8 mouse cellular contexts compared by ENCODE assay signal in the genomic region with DNA sequence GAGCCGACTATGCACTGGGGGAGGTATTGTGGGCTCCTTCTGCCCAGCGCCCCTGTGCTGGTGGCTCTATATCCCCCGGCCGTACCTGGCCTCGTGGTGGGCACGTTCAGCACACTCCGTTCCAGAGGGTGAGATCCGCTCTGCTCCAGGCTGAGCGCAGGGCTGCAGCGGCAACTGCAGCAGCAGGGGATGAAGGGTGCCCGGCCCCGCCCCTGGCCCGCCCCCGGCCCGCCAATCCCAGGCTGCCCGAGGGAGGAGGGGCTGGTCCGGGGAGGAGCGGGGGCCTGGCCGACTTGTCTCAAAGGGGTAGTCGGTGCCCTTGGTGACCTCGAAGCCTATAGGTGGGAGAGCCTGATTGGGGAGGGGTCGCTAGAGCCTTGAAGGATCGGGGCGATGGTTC. TPM values are rescaled to one million over a fixed set of nuclear protein-coding genes. Genes with fewer than 3 reads are reported as not detected.
DNase-seq lines count a peak whose midpoint lies in the region; ATAC-seq and TF ChIP-seq lines count a peak whose summit lies in the region.

No protein-coding gene starts in this region.

- no peak for TF ChIP-seq CTCF in embryonic fibroblast, embryonic 13.5 days (IDR thresholded peaks at IDR 0.05; ENCODE audit: borderline replicate concordance, insufficient read depth, low read length)

- H3K27ac ChIP-seq in embryonic fibroblast, embryonic 13.5 days (ENCODE audit: insufficient read depth, low read length): no peak overlapping the region
- no peak overlapping the region for H3K27ac ChIP-seq in heart, embryonic 15.5 days
- no peak overlapping the region for H3K27ac ChIP-seq in stomach, embryonic 16.5 days (ENCODE audit: low read length)

- peak overlapping the region; percentile 1; the same call in 1 of the 2 replicates for H3K4me3 ChIP-seq in embryonic fibroblast, embryonic 13.5 days (ENCODE audit: insufficient read depth, low read length)
- peak overlapping the region; percentile 48 for H3K4me3 ChIP-seq in heart, embryonic 15.5 days
- H3K4me3 ChIP-seq in stomach, embryonic 16.5 days (replicated peaks; ENCODE audit: low read length): peak overlapping the region; percentile 51

- H3K4me1 ChIP-seq in embryonic fibroblast, embryonic 13.5 days (ENCODE audit: control insufficient read depth, insufficient read depth, low read length): no peaks in the 10 kb centered on the region
- peaks cover 45% of the 10 kb centered on the region for H3K4me1 ChIP-seq in heart, embryonic 15.5 days (replicated peaks)
- peaks cover 17% of the 10 kb centered on the region for H3K4me1 ChIP-seq in stomach, embryonic 16.5 days (ENCODE audit: control insufficient read depth, insufficient read depth, low read length)

- H3K27me3 ChIP-seq in heart, embryonic 15.5 days: peaks cover 18% of the 10 kb centered on the region
- peaks cover 10% of the 10 kb centered on the region for H3K27me3 ChIP-seq in stomach, embryonic 16.5 days (ENCODE audit: control insufficient read depth, insufficient read depth, low read length)

- no peaks in the 10 kb centered on the region for H3K36me3 ChIP-seq in heart, embryonic 15.5 days
- no peaks in the 10 kb centered on the region for H3K36me3 ChIP-seq in stomach, embryonic 16.5 days (ENCODE audit: control insufficient read depth, insufficient read depth, low read length)

- peak overlapping the region; percentile 47 for H3K9ac ChIP-seq in heart, embryonic 15.5 days
- H3K9ac ChIP-seq in stomach, embryonic 16.5 days (ENCODE audit: low read length): peak overlapping the region; percentile 73

- DNase-seq in layer of hippocampus, postnatal 36 days: peak; percentile 32 to 40
- no peak for DNase-seq in layer of hippocampus, adult 9-11 months
- DNase-seq in kidney, postnatal 10 days: peak; percentile 85
- peak; percentile 75 for DNase-seq in mesoderm, embryonic 11.5 days (ENCODE audit: low read depth, low spot score)
- DNase-seq in spleen, adult 18-20 months: no peak

- WGBS in heart, embryonic 15.5 days: under 1% methylated on average over 24 of the region's 24 CpGs
- under 1% methylated on average over 24 of the region's 24 CpGs for WGBS in stomach, embryonic 16.5 days

- peak; percentile 88 for ATAC-seq in heart, embryonic 15.5 days (replicated peaks; ENCODE audit: insufficient number of reproducible peaks, insufficient read depth, low FRiP score, low read depth)
- ATAC-seq in stomach, embryonic 16.5 days (ENCODE audit: insufficient read depth, low FRiP score): peak; percentile 85

- H3K9me3 ChIP-seq in heart, embryonic 15.5 days (replicated peaks): no peaks in the 10 kb centered on the region
- no peaks in the 10 kb centered on the region for H3K9me3 ChIP-seq in stomach, embryonic 16.5 days (replicated peaks; ENCODE audit: control insufficient read depth, low read length)

- TF ChIP-seq POLR2A in embryonic fibroblast, embryonic 13.5 days (IDR thresholded peaks at IDR 0.05; ENCODE audit: low read depth, low read length): peak; percentile 64

- H3K4me2 ChIP-seq in heart, embryonic 15.5 days: peak overlapping the region; percentile 86
- peak overlapping the region; percentile 96 for H3K4me2 ChIP-seq in stomach, embryonic 16.5 days (ENCODE audit: low read depth, low read length)

RNA-seq across cellular contexts. Expression of gene Slc38a3, which starts 2.1 kb away (rescaled TPM):
- 10 to 100 TPM; 53.9 to 60.6 TPM for total RNA-seq in layer of hippocampus, postnatal 36 days (2021)
- 1.1 TPM in 1 of 2 replicates, not detected in the other for polyA plus RNA-seq in embryonic fibroblast, embryonic 13.5 days (2011; ENCODE audit: insufficient read length, low read depth, missing spikeins)
- 2.5 and 3.6 TPM in 2 replicates for polyA plus RNA-seq in heart, embryonic 15.5 days (2015; fragmentation: Nextera tagmentation; extraction: Ambion mirVana)
- polyA plus RNA-seq in stomach, embryonic 16.5 days (2015; fragmentation: Nextera tagmentation; extraction: Ambion mirVana): 13.0 and 15.1 TPM in 2 replicates

RNA-seq across cellular contexts. Expression of gene Gnat1, which starts 12.3 kb away (rescaled TPM):
- not detected for total RNA-seq in layer of hippocampus, postnatal 36 days (2021)
- not detected in 2 replicates for polyA plus RNA-seq in embryonic fibroblast, embryonic 13.5 days (2011; ENCODE audit: insufficient read length, low read depth, missing spikeins)
- polyA plus RNA-seq in heart, embryonic 15.5 days (2015; fragmentation: Nextera tagmentation; extraction: Ambion mirVana): 0.53 and 0.98 TPM in 2 replicates
- polyA plus RNA-seq in stomach, embryonic 16.5 days (2015; fragmentation: Nextera tagmentation; extraction: Ambion mirVana): 0.42 and 2.0 TPM in 2 replicates

RNA-seq across cellular contexts. Expression of gene Gnai2, which starts 32.1 kb away (rescaled TPM):
- total RNA-seq in layer of hippocampus, postnatal 36 days (2021): 100 to 1,000 TPM; 195 to 208 TPM
- 388 and 402 TPM in 2 replicates for polyA plus RNA-seq in embryonic fibroblast, embryonic 13.5 days (2011; ENCODE audit: insufficient read length, low read depth, missing spikeins)
- 367 and 431 TPM in 2 replicates for polyA plus RNA-seq in heart, embryonic 15.5 days (2015; fragmentation: Nextera tagmentation; extraction: Ambion mirVana)
- polyA plus RNA-seq in stomach, embryonic 16.5 days (2015; fragmentation: Nextera tagmentation; extraction: Ambion mirVana): 308 and 311 TPM in 2 replicates

RNA-seq across cellular contexts. Expression of gene Sema3f, which starts 43.1 kb away (rescaled TPM):
- 1 to 10 TPM; 4.3 to 4.6 TPM for total RNA-seq in layer of hippocampus, postnatal 36 days (2021)
- 68.0 and 88.1 TPM in 2 replicates for polyA plus RNA-seq in embryonic fibroblast, embryonic 13.5 days (2011; ENCODE audit: insufficient read length, low read depth, missing spikeins)
- 4.1 and 7.1 TPM in 2 replicates for polyA plus RNA-seq in heart, embryonic 15.5 days (2015; fragmentation: Nextera tagmentation; extraction: Ambion mirVana)
- 15.1 and 16.8 TPM in 2 replicates for polyA plus RNA-seq in stomach, embryonic 16.5 days (2015; fragmentation: Nextera tagmentation; extraction: Ambion mirVana)

RNA-seq across cellular contexts. Expression of gene Sema3b, which starts 58.2 kb away (rescaled TPM):
- 1 to 10 TPM; 1.7 to 2.2 TPM for total RNA-seq in layer of hippocampus, postnatal 36 days (2021)
- 9.5 and 16.6 TPM in 2 replicates for polyA plus RNA-seq in embryonic fibroblast, embryonic 13.5 days (2011; ENCODE audit: insufficient read length, low read depth, missing spikeins)
- 9.7 and 10.7 TPM in 2 replicates for polyA plus RNA-seq in heart, embryonic 15.5 days (2015; fragmentation: Nextera tagmentation; extraction: Ambion mirVana)
- 14.9 and 16.3 TPM in 2 replicates for polyA plus RNA-seq in stomach, embryonic 16.5 days (2015; fragmentation: Nextera tagmentation; extraction: Ambion mirVana)

Comparison
In these comparisons a context has a peak if more than half of its experiments do, and no peak if none do; other contexts are left out.
1. DNase-seq: peak in layer of hippocampus, postnatal 36 days (2 of 2), kidney, postnatal 10 days (single experiment) and mesoderm, embryonic 11.5 days (single experiment); none in layer of hippocampus, adult 9-11 months (single experiment) and spleen, adult 18-20 months (0 of 2).
2. H3K4me3 ChIP-seq: peak in every context shown above with its lines; median percentile 51 in stomach, embryonic 16.5 days; 48 in heart, embryonic 15.5 days; 1 in embryonic fibroblast, embryonic 13.5 days.